Mouse (Mus musculus): ENCODE results near the gene Tmem164.

The Tmem164 gene

GRCm38 (mm10) chrX:142825309-142825708 lies 144.1 kb downstream of the Tmem164 start:
- in situ Hi-C loops (cut with MboI; ENCODE audit: low sequenced_read_pairs): no loop called here

GRCm38 (mm10) chrX:142827644-142828043 lies 146.4 kb downstream of the Tmem164 start:
- in situ Hi-C loops (cut with MboI; ENCODE audit: low sequenced_read_pairs): no loop called here

- in situ Hi-C loops (cut with MboI; ENCODE audit: low sequenced_read_pairs): no loop called here
These were observed 147.1 kb downstream of the Tmem164 start for GRCm38 (mm10) chrX:142828184-142828908.

GRCm38 (mm10) chrX:142829267-142829666 lies 148.1 kb downstream of the Tmem164 start:
- in situ Hi-C loops (cut with MboI; ENCODE audit: low sequenced_read_pairs): no loop called here

- in situ Hi-C loops (cut with MboI; ENCODE audit: low sequenced_read_pairs): no loop called here
These were observed 148.8 kb downstream of the Tmem164 start for GRCm38 (mm10) chrX:142829866-142830470.

- in situ Hi-C loops (cut with MboI; ENCODE audit: low sequenced_read_pairs): no loop called here
These were observed 149.4 kb downstream of the Tmem164 start for GRCm38 (mm10) chrX:142830572-142830971.

GRCm38 (mm10) chrX:142832221-142832620 lies 151.0 kb downstream of the Tmem164 start:
- in situ Hi-C loops (cut with MboI; ENCODE audit: low sequenced_read_pairs): no loop called here

- in situ Hi-C loops (cut with MboI; ENCODE audit: low sequenced_read_pairs): no loop called here
These were observed 152.1 kb downstream of the Tmem164 start for GRCm38 (mm10) chrX:142833164-142833796.

GRCm38 (mm10) chrX:142834807-142835206 lies 153.6 kb downstream of the Tmem164 start:
- in situ Hi-C loops (cut with MboI; ENCODE audit: low sequenced_read_pairs): no loop called here

GRCm38 (mm10) chrX:142836399-142836798 lies 155.2 kb downstream of the Tmem164 start:
- in situ Hi-C loops (cut with MboI; ENCODE audit: low sequenced_read_pairs): no loop called here

- in situ Hi-C loops (cut with MboI; ENCODE audit: low sequenced_read_pairs): no loop called here
These were observed 156.1 kb downstream of the Tmem164 start for GRCm38 (mm10) chrX:142837316-142837715.

- in situ Hi-C loops (cut with MboI; ENCODE audit: low sequenced_read_pairs): no loop called here
These were observed 157.6 kb downstream of the Tmem164 start for GRCm38 (mm10) chrX:142838841-142839240.

GRCm38 (mm10) chrX:142839411-142839810 lies 158.2 kb downstream of the Tmem164 start:
- in situ Hi-C loops (cut with MboI; ENCODE audit: low sequenced_read_pairs): no loop called here

GRCm38 (mm10) chrX:142841916-142842315 lies 160.7 kb downstream of the Tmem164 start:
- in situ Hi-C loops (cut with MboI; ENCODE audit: low sequenced_read_pairs): no loop called here

- in situ Hi-C loops (cut with MboI; ENCODE audit: low sequenced_read_pairs): no loop called here
These were observed 165.1 kb downstream of the Tmem164 start for GRCm38 (mm10) chrX:142846266-142846665.

GRCm38 (mm10) chrX:142848032-142848431 lies 166.8 kb downstream of the Tmem164 start:
- in situ Hi-C loops (cut with MboI; ENCODE audit: low sequenced_read_pairs): no loop called here

GRCm38 (mm10) chrX:142869844-142870243 lies 188.6 kb downstream of the Tmem164 start:
- in situ Hi-C loops (cut with MboI; ENCODE audit: low sequenced_read_pairs): no loop called here

- in situ Hi-C loops (cut with MboI; ENCODE audit: low sequenced_read_pairs): no loop called here
These were observed 201.0 kb downstream of the Tmem164 start for GRCm38 (mm10) chrX:142882255-142882654.

- in situ Hi-C loops (cut with MboI; ENCODE audit: low sequenced_read_pairs): no loop called here
These were observed 202.4 kb downstream of the Tmem164 start for GRCm38 (mm10) chrX:142883593-142883992.

GRCm38 (mm10) chrX:142885962-142886361 lies 204.8 kb downstream of the Tmem164 start:
- in situ Hi-C loops (cut with MboI; ENCODE audit: low sequenced_read_pairs): no loop called here

Data from CH12F3 (cell line).